Mouse (Mus musculus) heart, adult 8-10 months (tissue): ENCODE measurements around the gene Hoxa3. TPM values are rescaled to one million over a fixed set of nuclear protein-coding genes. Genes with fewer than 3 reads are reported as not detected.
A peak's percentile ranks its signal among the peaks of the same experiment; 100 is the strongest.

Source experiments
- DNase-seq: peaks from one replicate; pipeline ENCODE4 v3.0.0; 2022; ENCODE audit warnings: low spot score
- total RNA-seq, 4 experiments: library from RNA; stranded (reverse); gene quantifications; 2 replicates each; pipeline ENCODE4 v1.2.4; 2022

Hoxa3 gene
- total RNA-seq, 4 experiments from 2014 or later = 0.16 to 0.89 (median 0.31) TPM

DNA sequence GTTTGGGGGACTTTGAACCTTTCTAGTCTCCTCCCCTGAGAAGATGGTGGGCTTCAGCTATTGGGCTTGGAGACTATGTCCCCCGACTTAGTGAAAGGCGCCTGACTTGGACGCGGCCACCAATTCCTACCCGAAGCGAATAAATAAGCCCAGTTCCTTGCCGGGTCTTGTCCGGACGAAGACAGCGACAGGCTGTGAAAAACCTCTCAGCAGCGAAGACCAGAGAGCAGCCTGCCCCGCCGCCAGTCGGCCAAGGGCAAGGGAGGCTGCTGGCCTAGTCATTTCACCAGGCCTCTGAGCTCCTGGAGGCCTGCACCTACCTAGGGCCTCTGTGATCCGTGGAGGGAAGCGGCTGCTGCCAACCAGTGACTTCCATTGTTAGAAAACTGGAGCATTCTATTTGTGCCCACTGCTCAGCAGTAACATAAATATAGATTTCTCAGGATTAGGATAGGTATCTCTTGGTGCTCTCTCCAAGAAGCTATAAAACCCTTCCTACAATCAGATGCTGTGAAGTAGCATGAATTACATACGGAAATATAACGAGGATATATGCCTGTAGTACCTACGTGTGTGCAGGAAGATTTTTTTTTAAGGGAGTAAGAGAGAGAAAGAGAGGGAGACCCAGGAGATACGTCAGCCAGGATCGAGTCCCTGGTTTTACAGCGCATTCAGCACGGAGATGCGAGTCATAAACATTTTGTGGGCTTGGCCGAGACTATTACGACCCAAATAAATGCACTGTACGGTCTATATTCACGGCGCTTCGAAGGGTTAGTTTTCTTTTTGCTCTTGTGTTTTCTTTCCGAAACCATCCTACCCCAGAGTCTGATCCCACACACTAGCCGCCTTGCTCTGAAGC is 7.1 kb upstream of the Hoxa3 start:
- DNase-seq = no peak

- DNase-seq = no peak
Observed at GRCm38 (mm10) chr6:52219234-52219942, 6.3 kb upstream of the Hoxa3 start.

GRCm38 (mm10) chr6:52218643-52219215 is 5.6 kb upstream of the Hoxa3 start:
- no peak for DNase-seq

DNA sequence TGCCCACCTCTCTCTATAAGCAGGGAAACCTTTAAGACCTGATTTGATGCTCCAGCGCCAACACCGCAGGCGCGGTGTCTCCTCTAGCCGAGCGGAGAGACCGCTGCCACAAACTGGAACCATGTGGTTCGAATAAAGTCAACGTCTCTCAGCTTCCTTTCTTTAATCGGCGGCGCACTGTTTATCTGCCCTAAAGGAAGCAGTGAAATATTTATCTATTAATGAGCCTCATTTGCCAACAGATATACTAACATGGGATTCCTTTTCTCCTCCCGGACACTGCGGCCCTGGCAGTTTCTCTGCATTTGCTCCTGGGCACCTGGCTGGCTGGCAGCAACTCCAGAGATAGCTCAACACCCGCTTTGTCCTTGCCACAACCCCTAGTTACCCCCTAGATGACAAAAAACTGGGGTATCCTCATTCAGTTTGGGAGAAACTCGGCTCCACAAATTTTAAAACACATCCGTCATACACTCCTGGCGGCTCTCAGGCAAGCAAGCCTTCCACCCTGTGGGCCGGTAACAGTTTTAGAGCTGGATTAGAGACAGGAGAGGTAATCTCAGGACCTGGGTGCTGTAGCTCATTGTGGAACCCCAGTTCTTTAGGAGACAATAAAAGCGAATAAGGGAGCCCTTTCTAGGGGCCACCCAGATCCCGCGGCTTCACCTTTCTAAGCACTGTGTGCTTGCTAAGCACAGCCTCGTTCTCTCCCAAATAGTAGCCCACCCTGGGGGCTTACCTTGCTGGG is 4.9 kb upstream of the Hoxa3 start:
- DNase-seq = no peak

DNA sequence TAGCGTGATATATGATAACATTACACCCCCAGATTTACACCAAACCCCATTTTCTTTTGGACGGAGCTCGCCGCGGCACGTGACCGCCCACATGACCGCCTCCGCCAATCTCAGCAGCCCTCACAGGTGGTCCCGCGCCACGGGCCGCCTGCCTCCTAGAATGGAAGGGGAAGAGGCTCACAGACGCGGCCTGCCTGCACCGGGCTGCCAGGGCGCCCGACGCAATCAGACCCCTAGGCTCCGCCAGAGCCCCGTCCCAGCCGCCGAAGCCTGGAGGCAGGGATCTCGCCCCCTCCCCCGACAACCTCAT is 4.3 kb upstream of the Hoxa3 start:
- DNase-seq = no peak

DNA sequence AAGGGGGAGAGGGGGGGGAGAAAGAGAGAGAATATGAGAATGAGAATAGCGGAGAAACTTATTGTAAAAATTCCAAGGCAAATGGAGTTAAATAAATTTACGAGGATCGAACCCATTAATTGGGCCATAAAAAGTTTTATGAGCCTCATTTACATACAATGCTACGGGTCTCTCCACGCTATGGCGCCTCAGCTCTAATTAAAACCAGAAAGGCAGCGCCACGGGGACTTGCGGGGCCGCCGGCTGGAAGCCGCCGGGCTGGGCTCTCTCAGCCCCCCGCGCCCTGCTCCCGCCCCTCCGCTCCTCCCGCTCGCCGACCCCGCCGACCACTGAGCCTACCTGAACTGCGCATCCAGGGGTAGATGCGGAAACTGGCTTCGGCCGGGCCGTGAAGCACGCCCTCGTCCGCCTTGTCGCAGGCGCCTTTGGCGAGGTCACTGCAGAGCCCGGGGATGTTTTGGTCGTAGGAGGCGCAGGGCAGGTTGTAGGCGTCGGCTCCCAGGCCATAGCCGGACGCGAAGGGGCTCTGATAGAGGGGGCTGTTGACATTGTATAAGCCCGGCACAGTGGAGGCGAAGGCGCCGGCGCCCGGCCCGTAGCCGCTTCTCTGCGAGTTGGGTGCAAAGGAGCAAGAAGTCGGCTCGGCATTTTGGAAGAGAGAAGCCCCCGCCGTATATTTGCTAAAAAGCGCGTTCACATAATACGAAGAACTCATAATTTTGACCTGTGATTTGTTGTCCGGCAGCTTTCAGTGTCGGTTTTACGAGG is 3.7 kb upstream of the Hoxa3 start:
- no peak for DNase-seq

- DNase-seq = no peak
Observed at GRCm38 (mm10) chr6:52215771-52216535, 2.8 kb upstream of the Hoxa3 start.

DNA sequence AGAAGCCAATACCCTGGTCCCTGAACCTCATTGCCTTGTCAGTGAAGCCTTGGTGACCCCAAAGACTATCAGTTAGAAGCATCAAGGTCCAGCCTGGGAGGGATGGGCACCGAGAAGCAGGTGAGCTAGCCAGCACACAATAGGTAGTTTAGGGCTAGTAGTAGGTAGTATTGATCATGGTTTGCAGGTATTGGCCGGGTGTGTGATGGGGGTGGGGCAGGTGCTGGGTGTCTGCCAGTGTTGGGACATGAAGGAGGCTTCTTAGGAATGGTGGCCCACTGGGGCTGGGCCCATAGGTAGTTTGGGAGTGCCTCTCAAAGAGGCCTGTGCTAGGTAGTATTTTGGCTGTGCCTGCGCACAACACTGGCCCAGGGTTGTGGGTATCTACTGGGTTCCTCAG is 1.9 kb upstream of the Hoxa3 start:
- DNase-seq = no peak

DNA sequence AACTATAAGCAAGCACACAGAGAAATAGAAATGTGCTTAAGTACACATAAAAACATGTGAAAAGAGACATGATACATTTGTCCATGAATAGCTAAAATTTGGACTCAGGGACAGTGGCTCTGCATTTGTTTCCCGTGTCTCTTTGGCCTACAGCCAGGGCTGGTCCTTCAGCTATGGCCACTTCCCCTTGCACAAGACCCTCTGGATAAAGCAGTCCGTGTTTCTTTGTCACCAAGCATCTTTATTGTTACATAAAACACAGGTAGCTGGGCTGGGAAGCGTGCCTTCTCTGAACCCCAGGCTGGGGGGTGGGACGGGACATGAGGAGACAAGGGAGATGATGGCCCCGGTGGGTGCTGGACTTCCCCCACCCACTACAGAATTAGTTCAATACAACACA is 1.1 kb upstream of the Hoxa3 start:
- no peak for DNase-seq

- DNase-seq = no peak
Observed at GRCm38 (mm10) chr6:52212556-52213118, 499 bp downstream of the Hoxa3 start.

GRCm38 (mm10) chr6:52211961-52212360 is 1.2 kb downstream of the Hoxa3 start:
- DNase-seq = no peak

GRCm38 (mm10) chr6:52211170-52211935 is 1.8 kb downstream of the Hoxa3 start:
- peak; percentile 49 for DNase-seq

GRCm38 (mm10) chr6:52209685-52210046 is 3.5 kb downstream of the Hoxa3 start:
- no peak for DNase-seq

DNA sequence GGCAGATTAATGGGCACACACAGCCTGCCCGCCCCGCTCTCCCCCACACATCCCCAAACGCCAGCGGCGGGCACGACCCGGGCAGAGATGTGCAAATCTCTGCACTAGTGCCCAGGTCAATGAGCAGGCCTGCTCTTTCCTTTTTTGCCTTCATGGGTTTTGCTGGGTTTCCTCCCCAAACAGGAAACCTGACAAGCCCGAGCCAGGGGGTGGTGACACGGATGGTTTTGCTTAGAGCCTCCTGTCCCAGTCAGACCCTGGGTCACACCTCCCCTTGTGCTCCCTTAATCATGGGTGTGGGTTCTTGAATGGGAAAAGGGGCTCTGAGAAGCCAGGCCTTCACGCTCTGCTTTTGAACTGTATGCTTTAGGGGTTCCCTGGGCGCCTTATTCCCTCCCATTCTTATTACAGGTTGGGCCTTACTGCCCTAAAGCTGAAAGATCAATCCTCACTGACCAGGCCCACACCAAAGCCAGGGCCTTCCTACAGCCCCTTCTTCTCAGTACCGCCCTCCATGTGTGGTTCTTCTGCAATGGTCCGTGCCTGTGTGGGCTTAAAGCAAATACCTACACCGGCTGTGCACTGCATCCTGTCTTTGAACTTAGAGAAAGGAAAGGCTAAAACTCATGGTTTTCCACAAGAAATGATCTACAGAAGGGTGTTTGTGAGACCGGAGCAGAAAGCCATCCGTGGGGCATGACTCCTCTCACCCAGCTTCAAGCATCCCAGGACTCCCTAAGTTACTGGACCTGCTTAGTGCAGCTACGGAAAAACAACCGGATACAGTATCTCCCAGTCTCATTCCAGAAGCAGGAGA is 4.1 kb downstream of the Hoxa3 start:
- no peak for DNase-seq

GRCm38 (mm10) chr6:52208072-52208867 is 4.9 kb downstream of the Hoxa3 start, which contains the start of gene Hoxa6:
Hoxa6 (minus strand) TSS chr6:52208722.
- no peak for DNase-seq

GRCm38 (mm10) chr6:52207684-52207976 is 5.5 kb downstream of the Hoxa3 start:
- DNase-seq = no peak

- DNase-seq = no peak
Observed at GRCm38 (mm10) chr6:52206882-52207683, 6.1 kb downstream of the Hoxa3 start.
